Mouse (Mus musculus): ENCODE measurements around the gene Car10. TPM values are rescaled to one million over a fixed set of nuclear protein-coding genes. Genes with fewer than 3 reads are reported as not detected.
A peak's percentile ranks its signal among the peaks of the same experiment; 100 is the strongest.

Gene Car10
- total and polyA plus RNA-seq, 2 experiments from 2014 or later: 45.0 to 54.1 TPM

DNA sequence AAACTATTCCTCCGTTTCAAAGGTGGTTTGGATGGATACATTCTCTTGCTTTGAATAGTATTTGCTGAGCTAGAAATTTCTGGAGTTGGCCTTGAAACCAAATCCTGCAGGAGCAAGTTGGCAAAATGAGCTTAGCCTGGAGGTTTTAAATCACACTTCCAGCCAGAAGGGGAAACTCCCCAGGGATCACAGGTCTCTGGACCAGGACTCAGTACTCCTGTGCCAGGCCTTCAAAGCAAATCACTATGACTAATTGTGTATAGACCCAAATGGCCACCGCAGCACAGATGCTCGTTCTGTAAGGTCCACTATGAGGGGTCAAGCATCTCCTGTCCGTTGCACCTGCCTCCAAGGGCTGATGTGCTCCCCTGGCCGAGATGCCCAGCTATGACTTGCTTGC lies 403.8 kb downstream of the Car10 start:
- H3K4me2 ChIP-seq (ENCODE audit: low read depth, low read length): no peak overlapping the region
- no peaks in the 10 kb centered on the region for H3K27me3 ChIP-seq (ENCODE audit: insufficient read depth, low read length)
- no peak overlapping the region for H3K9ac ChIP-seq (replicated peaks; ENCODE audit: low read length)
- no peak for DNase-seq (ENCODE audit: low spot score)
- no peak overlapping the region for H3K4me3 ChIP-seq (ENCODE audit: low read length)
- 70% methylated on average over 5 of the region's 5 CpGs for WGBS
- ATAC-seq: no peak
- no peak overlapping the region for H3K27ac ChIP-seq
- TF ChIP-seq CTCF (IDR thresholded peaks at IDR 0.05; ENCODE audit: low read depth): no peak
- H3K36me3 ChIP-seq (ENCODE audit: insufficient read depth, low read length): no peaks in the 10 kb centered on the region
- no peaks in the 10 kb centered on the region for H3K9me3 ChIP-seq (ENCODE audit: low read length)
- no peaks in the 10 kb centered on the region for H3K4me1 ChIP-seq (ENCODE audit: insufficient read depth, low read length)

DNA sequence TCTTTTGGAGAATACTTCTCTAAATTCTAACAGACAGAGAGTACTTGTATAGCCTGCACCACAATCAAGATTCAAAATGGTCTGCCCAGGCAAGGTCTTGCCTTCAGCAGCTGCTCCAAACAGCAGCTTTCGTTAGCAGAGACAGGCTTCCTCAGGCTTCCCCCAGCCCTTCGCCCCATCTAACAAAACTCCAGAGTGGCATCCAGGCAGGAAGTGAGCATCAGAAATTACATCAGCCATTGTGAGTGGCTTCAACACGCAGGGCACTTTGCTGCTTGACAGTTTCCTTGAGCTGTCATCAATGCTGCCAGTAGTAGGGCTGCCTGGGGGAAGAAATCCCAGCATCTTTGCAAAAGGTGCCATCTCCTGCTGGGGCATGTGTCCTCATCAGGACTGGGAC lies 405.0 kb downstream of the Car10 start:
- H3K4me1 ChIP-seq (ENCODE audit: insufficient read depth, low read length): no peaks in the 10 kb centered on the region
- WGBS: 80% methylated on average over 3 of the region's 3 CpGs
- DNase-seq (ENCODE audit: low spot score) (no peak), ATAC-seq (no peak)
- no peaks in the 10 kb centered on the region for H3K27me3 ChIP-seq (ENCODE audit: insufficient read depth, low read length)
- no peak overlapping the region for H3K27ac ChIP-seq
- H3K9ac ChIP-seq (replicated peaks; ENCODE audit: low read length): no peak overlapping the region
- H3K9me3 ChIP-seq (ENCODE audit: low read length): no peaks in the 10 kb centered on the region
- H3K4me2 ChIP-seq (ENCODE audit: low read depth, low read length): no peak overlapping the region
- no peak overlapping the region for H3K4me3 ChIP-seq (ENCODE audit: low read length)
- no peaks in the 10 kb centered on the region for H3K36me3 ChIP-seq (ENCODE audit: insufficient read depth, low read length)
- TF ChIP-seq CTCF (IDR thresholded peaks at IDR 0.05; ENCODE audit: low read depth): no peak

DNA sequence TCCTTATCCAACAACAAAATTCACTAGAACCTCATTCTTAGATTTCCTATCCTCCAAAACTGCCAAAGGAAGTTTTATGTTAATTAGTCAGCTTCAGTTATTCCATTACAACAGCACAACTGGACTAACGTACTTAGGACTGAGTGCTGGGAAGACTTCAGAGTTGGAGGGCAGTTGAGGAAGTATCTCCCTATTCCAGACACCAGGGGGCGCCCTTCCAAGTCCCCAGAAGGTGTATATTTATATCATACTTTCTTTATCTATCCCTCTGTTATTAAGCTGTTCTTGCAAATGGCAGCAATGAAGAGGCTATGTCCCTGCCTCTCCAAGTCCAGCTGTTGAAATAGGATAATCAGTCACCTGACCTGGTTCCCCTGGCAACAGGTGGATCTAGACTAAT lies 405.6 kb downstream of the Car10 start:
- no peak for ATAC-seq
- no peak overlapping the region for H3K9ac ChIP-seq (replicated peaks; ENCODE audit: low read length)
- H3K27ac ChIP-seq: no peak overlapping the region
- no peaks in the 10 kb centered on the region for H3K9me3 ChIP-seq (ENCODE audit: low read length)
- 40% methylated on average over 2 of the region's 2 CpGs for WGBS
- no peaks in the 10 kb centered on the region for H3K4me1 ChIP-seq (ENCODE audit: insufficient read depth, low read length)
- H3K4me2 ChIP-seq (ENCODE audit: low read depth, low read length): no peak overlapping the region
- TF ChIP-seq CTCF (IDR thresholded peaks at IDR 0.05; ENCODE audit: low read depth): peak; percentile 28; the same call in 1 of the 2 replicates
- H3K27me3 ChIP-seq (ENCODE audit: insufficient read depth, low read length): no peaks in the 10 kb centered on the region
- H3K4me3 ChIP-seq (ENCODE audit: low read length): no peak overlapping the region
- DNase-seq (ENCODE audit: low spot score): no peak
- no peaks in the 10 kb centered on the region for H3K36me3 ChIP-seq (ENCODE audit: insufficient read depth, low read length)

DNA sequence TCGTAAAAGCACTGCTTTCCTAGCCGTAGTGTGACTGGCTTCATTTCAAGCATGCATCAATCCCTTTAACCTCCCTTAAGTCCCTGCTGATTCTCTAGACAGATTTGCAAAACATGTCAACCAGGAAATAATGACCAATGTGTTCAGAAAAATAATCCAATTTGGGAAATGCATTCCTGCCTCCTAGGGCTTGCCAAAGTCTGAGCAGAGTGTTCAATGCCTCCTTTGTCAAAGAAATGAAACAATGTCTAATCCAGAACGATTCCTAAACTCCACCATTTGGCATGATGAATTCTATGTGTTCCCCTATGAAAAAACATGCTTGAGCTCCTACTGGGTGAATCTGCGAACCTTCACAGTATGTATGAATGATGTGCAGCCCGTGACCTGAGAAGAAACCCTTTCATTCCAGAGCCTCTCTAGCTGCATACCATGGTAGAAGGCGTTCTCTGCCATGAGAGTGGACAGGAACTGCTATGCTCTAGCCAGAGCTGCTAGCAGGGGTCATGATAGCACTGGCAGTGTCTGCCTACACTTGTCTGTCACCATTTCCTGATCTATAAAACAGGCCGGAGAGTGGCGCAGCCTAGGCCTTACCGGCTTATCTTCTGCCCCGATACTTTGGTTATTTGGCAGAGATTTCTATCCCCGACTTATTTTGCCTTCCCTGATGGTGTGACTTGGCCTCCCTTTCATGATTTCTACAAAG lies 411.9 kb downstream of the Car10 start:
- WGBS: 47% methylated on average over 11 of the region's 11 CpGs

DNA sequence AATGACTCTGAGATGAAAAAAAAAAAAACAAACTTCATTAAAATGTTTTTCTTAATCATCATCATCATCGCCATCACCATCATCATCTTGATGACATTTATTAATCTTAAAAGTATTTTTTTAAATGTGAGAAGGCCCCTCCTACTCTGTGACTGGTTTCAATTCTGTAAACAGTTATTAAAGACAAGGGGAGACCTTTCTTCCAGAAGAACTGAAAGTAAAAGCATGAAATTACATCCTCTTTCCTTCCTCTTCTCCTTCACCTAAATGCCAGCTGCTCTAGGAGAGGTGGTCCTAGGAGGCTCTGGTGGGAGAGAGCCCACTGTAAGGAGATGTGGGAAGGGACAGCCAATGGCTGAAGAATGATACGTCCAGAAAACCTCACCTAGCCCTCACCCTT lies 415.0 kb downstream of the Car10 start:
- Histone ChIP-seq H3K27ac (no peak overlapping the region), H3K27me3 (ENCODE audit: insufficient read depth, low read length) (no peaks in the 10 kb centered on the region)
- ATAC-seq: no peak

More for the DNA sequence above, 411.9 kb downstream of the Car10 start:
- peak; percentile 76 for ATAC-seq
- Histone ChIP-seq H3K27me3 (ENCODE audit: insufficient read depth, low read length) (no peaks in the 10 kb centered on the region), H3K9ac (replicated peaks; ENCODE audit: low read length) (no peak overlapping the region), H3K9me3 (ENCODE audit: low read length) (no peaks in the 10 kb centered on the region), H3K4me2 (ENCODE audit: low read depth, low read length) (no peak overlapping the region), H3K27ac (no peak overlapping the region), H3K4me1 (ENCODE audit: insufficient read depth, low read length) (no peaks in the 10 kb centered on the region), H3K4me3 (ENCODE audit: low read length) (no peak overlapping the region), H3K36me3 (ENCODE audit: insufficient read depth, low read length) (no peaks in the 10 kb centered on the region)
- peak; percentile 23 for DNase-seq (ENCODE audit: low spot score)
- TF ChIP-seq CTCF (IDR thresholded peaks at IDR 0.05; ENCODE audit: low read depth): no peak

DNA sequence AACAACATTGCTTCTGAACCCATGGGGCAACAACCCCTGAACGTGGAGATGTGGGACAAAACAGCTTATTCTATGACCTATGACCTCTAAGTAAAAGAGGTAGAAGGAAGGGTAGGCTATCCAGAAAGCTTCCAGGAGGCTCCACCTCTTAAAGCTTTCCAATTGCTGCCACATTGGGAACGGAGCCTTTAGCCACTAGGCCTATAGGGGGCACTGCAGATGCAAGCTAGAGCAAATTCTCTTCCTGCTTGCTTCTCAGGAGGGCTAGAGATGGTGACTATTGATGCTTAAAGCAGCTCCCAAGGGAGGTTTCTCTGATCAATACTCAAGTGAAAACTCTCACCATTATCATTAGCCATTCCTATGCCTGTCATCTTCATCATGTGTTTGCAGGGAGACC lies 416.6 kb downstream of the Car10 start:
- DNase-seq (ENCODE audit: low spot score): no peak
- Histone ChIP-seq H3K9ac (replicated peaks; ENCODE audit: low read length) (no peak overlapping the region), H3K4me3 (ENCODE audit: low read length) (no peak overlapping the region), H3K4me2 (ENCODE audit: low read depth, low read length) (no peak overlapping the region), H3K4me1 (ENCODE audit: insufficient read depth, low read length) (0 out of 2 replicates have a peak, but pooled peaks cover 4% of the 10 kb centered on the region), H3K27ac (no peak overlapping the region), H3K27me3 (ENCODE audit: insufficient read depth, low read length) (no peaks in the 10 kb centered on the region), H3K9me3 (ENCODE audit: low read length) (no peaks in the 10 kb centered on the region), H3K36me3 (ENCODE audit: insufficient read depth, low read length) (no peaks in the 10 kb centered on the region)
- 25% methylated on average over 2 of the region's 2 CpGs for WGBS
- ATAC-seq: no peak
- peak; percentile 44 for TF ChIP-seq CTCF (IDR thresholded peaks at IDR 0.05; ENCODE audit: low read depth)

More for the DNA sequence above, 415.0 kb downstream of the Car10 start:
- no peaks in the 10 kb centered on the region for H3K36me3 ChIP-seq (ENCODE audit: insufficient read depth, low read length)
- H3K9me3 ChIP-seq (ENCODE audit: low read length): no peaks in the 10 kb centered on the region
- no peak overlapping the region for H3K4me3 ChIP-seq (ENCODE audit: low read length)
- no peak overlapping the region for H3K9ac ChIP-seq (replicated peaks; ENCODE audit: low read length)
- TF ChIP-seq CTCF (IDR thresholded peaks at IDR 0.05; ENCODE audit: low read depth): no peak
- no peak overlapping the region for H3K4me2 ChIP-seq (ENCODE audit: low read depth, low read length)
- H3K4me1 ChIP-seq (ENCODE audit: insufficient read depth, low read length): 0 out of 2 replicates have a peak, but pooled peaks cover 4% of the 10 kb centered on the region
- 90% methylated on average over 2 of the region's 2 CpGs for WGBS
- DNase-seq (ENCODE audit: low spot score): no peak

DNA sequence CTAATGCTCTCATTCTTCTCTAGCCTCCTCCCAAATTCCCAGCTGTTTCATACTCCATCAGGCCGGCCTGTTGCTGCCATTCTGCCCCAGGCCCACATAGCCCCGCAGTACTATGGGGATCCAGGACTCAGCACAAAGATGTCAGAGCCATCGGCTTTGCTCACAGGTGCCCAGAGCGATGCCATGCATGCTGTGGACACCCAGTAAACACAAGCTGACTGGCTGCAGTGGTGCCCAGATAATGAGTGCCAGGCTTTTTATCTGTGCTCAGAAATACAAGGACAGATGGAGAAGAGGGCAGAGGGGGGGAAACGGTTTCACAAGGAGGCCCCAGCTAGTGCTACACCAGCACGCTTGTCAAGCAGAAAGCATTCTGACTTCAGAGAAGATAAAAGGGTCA lies 417.7 kb downstream of the Car10 start:
- peak; percentile 38 for DNase-seq (ENCODE audit: low spot score)
- ATAC-seq: peak; percentile 49
- TF ChIP-seq CTCF (IDR thresholded peaks at IDR 0.05; ENCODE audit: low read depth): no peak
- H3K27ac ChIP-seq: peak overlapping the region; percentile 36; the same call in 1 of the 2 replicates
- 0 out of 2 replicates have a peak, but pooled peaks cover 4% of the 10 kb centered on the region for H3K4me1 ChIP-seq (ENCODE audit: insufficient read depth, low read length)
- H3K4me3 ChIP-seq (ENCODE audit: low read length): no peak overlapping the region
- H3K9ac ChIP-seq (replicated peaks; ENCODE audit: low read length): no peak overlapping the region
- H3K27me3 ChIP-seq (ENCODE audit: insufficient read depth, low read length): no peaks in the 10 kb centered on the region
- no peak overlapping the region for H3K4me2 ChIP-seq (ENCODE audit: low read depth, low read length)
- H3K9me3 ChIP-seq (ENCODE audit: low read length): no peaks in the 10 kb centered on the region
- 58% methylated on average over 6 of the region's 6 CpGs for WGBS
- no peaks in the 10 kb centered on the region for H3K36me3 ChIP-seq (ENCODE audit: insufficient read depth, low read length)

All from hindbrain, postnatal 0 days (tissue).